Mouse (Mus musculus) forelimb bud, embryonic 11.5 days (tissue): ENCODE results near the gene Kalrn.
"Not testable (repeated sequence)": the region's sequence is repeated elsewhere in the genome, so short reads cannot be mapped to it uniquely, and the experiment has no call there.

Experiments
- DNase-seq: peaks from one replicate; pipeline ENCODE4 v3.0.0-alpha.2; 2012; ENCODE audit warnings: low read depth, low spot score

Gene Kalrn

DNA sequence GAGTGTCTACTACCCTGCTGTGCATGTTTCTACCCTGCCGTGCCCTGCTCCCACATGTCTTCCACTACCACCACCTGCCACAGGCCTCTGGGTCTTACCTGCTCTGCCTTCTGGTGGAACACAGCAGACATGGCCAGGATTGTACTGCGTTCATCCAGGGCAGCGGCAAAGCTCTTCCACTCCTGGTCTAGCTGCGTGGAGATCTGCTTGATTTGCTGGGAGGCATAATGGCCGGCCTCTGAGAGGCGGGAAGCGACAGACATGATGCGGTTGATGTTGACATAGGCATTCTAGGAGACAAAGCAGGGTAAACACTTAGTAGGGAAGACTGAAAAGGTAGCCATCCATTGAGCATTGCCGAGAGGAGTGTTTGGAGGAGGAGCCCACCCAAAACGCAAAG, 259.3 kb downstream of the Kalrn start:
- no peak for DNase-seq

DNA sequence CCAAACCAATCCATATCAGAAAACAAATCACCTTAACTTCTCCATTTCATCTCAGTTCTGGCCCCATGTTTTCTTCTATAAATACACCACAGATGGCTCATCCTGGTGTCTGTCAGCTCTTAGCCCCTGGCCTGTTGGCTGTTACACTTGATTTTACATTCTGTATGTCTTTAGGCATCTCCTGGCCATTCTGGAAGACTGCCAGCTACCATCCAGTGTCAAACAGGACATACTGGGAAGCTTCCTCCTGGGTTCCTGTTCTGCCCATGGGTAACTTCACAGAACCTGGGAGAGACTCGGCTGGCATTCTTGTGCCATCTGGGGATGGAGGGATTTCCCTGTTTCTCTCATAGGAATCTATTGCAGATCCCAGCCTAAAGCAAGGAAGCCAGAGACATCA, 261.8 kb downstream of the Kalrn start:
- no peak for DNase-seq

DNA sequence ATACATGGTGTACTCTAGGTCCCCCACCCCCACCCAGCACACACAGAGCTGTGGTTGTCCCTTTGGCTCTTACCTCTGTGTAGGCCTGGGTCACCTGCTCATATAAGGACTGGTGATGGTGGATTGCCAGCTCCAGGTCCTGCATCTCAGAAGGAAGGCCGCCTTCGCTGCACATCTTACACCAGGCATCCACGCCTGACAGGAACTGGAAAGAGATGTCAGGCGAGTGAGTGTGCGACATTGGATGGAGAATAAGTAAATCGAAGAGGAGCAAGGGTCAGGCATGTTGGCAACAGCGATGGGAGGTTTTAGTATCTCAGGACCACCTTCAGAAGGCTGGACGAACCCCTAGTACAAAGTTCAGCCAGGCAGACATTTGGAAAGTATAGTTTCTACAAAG, 263.0 kb downstream of the Kalrn start:
- DNase-seq: no peak

DNA sequence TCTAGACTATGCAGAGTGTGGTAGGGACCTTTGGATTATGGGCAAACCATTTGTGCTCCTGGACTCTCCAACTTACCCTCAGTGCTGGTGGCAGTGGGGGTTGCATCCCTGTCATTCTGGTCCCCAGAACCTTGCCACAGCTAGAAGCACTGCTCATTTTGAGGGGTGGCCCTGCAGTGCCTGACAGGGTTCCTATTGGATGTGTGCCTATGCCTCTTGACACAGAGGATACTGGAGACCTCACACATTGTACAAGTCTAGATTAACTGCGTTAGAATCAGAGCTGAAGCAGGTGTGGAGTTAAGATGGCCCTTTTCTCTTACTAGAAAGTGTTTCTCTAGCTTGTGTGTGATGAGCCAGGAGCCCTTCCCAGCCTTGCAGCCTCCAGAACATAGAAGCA, 265.0 kb downstream of the Kalrn start:
- DNase-seq: no peak

DNA sequence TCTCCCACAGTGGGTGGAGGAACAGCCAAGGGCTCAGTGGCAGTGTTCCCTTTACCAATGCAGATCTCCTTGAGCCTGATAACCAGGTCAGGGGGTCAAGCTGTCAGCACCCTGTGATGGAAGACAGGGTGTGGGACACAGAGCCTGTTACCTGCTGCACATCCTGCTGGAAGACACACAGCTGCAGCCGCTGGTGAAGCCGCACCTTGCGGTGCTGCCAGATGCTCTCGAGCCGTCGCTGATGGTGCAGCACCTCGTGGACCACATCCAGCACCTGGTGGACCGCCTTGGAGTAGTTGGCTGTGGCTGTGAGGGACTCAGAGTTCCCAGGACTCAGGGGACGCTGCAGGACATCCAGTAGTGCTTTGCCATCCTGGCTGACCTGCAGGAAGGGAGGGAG, 265.9 kb downstream of the Kalrn start:
- DNase-seq: no peak

DNA sequence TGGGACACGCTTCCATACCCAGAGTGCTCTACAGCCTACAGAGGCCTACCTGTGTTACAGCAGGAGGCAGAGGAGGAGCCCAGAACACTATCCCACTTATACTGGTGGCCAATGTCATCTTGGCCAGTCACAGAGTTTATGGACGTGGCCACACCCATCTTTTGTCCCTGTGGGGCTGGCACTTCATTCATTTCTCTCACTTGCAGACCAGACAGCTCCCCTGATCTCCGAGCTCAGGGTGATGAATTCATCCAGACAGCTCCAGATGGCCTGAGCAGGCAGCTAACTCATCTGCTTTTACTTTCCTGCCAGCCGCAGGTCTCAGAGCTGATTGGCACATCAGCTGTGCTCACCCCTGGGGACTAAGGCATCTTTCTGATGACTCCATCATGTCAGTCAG, 267.7 kb downstream of the Kalrn start:
- DNase-seq: no peak

DNA sequence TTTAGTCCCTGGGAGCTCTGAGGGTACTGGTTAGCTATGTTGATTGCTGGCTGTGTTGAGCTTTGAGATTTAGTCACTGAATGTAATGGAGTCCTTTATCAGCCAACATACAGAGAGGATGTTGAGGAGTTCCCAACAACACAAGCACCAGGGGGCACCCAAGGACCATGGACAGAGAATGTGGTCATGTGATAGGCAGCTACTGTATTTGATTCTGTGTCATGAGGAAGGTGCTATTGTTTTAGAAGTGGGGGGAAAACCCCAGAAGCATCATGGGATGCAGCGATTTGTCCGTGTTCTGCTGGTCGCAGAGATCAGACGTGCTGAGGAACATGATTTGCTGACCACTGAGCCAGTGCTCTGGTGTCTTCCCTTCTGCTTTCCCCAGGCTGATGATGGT, 269.5 kb downstream of the Kalrn start:
- DNase-seq: not testable (repeated sequence)

DNA sequence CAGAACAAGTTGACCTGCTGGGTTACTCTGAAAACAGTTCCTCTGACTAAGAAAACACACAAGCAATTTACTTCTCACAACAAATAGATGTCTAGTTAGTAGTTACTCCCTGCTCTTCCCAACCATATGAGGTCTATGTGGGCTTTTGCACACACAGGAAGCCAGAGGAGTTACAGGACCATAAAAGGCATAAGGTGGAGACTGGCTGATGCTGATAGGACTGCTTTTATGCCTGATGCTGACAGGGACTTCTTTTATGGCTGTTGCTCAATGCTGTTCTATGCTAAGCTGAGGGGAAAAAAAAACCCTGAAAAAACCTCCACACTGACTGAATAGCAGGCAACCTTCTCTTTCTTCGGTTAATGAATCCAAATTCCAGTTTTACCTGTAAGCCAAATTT, 270.8 kb downstream of the Kalrn start:
- no peak for DNase-seq

DNA sequence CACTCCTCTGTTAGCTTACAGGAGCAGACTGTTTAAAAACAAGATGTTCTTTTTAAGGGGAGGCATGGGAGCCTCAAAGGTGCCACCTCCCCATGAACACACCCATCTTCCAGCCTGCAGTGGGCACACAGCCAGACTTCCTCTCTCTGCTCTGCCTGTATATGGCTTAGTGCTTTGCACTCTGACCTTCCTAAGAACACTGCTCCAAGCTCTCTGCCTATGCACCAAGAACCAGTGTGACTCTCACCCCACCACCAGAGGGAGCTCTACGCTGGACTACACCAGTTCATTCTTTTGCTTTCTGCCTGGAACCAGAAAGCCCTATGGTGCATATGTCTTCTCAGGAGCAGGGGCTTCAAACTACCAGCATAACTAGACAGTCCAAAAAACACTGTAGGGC, 271.3 kb downstream of the Kalrn start:
- no peak for DNase-seq

DNA sequence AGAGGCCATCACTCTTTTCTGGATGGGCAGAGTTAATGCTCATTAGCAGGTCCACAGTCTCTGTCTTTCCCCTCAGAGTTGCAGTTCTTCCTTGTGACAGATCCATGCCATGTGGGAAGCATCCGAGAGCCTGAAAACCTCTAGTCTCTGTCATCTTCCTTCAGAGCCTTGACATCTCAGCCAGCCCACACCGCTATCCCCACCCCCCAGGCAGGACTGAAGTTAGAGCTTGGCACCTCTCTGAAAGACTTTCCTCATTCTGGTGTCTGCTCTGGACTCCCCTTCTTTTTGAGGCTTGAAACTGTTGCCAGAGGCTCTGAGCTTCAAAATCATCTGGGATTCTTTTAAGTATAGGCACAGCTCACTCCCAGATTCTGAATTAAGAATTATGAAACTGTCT, 274.1 kb downstream of the Kalrn start:
- DNase-seq: no peak

DNA sequence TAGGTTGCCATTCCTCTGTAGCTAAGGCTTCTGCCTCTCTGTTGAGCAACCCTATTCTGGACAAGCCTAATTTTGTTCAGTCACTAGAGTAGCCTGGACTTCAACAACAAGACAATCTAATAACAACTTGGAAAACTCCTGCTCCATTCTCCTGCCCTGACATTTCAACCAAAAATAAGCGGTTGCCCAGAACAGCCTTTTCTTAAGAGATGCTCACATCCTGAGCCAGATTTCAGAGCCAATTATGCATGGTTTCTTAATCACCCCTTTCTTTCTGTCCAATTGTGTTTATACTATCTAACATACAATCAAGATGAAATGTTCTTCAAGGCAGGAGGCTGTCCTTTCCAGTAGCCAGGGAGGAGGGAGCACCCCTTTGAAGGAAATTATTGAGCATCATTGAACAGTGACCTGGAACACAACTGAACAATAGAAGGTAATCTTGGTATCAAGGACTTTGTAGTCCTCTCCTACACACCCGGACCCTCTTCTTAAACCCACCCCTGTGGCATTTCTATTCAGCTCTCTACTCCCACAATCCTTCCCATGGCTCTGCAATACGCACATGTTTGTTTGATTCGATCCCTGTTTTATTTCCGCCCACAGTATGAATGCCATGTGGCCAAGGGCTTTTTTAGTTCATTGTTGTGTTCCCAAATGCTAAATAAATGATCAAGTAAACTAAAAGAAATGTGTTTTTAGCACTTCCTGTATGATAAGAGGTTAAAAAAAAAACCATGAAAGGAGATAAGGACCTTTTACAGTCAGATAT, 275.2 kb downstream of the Kalrn start:
- no peak for DNase-seq

DNA sequence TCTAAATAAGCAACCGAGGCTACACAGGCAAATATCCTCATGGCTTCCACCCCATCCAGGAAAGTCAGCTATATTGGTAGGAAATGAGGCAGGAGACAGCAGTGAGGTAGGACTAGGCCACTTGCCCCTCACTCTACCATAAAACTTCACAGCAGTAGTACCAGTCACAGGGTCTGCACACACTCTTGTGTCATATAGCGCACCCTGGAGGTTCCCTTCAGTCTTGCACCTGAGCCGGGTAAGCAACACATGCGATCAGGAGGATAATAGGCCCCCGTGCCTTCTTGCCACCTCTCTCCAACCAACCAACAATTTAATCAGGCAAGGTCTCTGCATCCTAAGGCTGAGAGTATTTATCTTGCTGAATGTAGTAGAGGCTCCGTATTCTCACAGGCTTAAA, 278.8 kb downstream of the Kalrn start:
- no peak for DNase-seq

DNA sequence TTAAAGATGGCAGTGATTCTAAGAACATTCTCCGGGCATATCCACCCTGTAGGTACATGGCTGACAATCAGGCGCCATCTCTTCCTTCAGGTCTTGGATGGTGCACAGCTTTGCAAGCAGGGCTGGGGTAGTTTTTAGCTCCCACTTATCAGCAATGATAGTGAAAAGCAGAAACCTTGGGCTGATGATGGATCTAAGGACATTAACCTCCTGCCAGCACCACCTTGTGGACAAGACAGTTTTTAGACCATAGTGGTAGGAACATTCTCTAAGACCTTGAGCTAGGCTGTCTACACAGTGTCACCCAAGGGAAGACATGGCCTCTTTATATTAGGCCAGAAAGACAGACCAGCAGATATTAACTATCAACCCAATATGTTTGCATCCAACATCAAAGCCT, 279.7 kb downstream of the Kalrn start:
- DNase-seq: no peak

DNA sequence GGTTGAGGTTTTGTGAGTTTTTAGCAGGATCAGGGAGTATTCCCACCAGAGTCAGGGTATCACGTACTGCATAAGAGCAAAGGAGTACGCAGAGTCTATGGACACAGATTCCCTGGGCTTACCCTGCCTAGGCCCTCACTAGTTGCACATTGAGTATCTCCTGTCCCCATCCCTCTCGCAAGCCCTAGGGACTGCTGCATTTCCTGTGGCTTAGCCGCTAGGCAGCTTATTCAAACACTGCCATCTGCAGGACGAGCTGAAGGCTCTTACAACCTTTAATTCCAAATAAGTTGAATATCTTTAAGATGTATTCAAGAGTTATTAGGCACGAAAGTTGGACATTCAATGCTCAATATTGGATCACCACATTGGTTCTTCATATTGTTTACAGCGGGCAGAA, 283.7 kb downstream of the Kalrn start:
- no peak for DNase-seq

DNA sequence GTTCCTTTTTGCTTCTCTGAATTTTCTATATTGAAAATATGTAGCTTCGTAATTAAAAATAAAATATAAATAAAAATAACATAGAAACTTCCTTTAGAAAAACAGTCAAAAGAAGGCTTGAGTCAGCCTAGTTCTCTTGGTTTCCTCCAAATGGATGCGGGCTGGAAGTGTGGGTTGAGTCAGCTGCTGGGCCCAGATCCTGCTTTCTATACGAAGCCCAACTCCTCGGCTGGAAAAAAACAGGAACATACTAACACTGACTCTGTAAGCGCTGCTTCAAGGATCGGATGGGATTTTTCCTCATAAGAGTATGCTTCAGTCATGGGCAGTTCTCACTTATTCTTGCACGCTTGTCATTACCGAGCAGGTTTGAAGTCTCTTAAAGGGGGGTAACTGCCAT, 291.3 kb downstream of the Kalrn start:
- no peak for DNase-seq

DNA sequence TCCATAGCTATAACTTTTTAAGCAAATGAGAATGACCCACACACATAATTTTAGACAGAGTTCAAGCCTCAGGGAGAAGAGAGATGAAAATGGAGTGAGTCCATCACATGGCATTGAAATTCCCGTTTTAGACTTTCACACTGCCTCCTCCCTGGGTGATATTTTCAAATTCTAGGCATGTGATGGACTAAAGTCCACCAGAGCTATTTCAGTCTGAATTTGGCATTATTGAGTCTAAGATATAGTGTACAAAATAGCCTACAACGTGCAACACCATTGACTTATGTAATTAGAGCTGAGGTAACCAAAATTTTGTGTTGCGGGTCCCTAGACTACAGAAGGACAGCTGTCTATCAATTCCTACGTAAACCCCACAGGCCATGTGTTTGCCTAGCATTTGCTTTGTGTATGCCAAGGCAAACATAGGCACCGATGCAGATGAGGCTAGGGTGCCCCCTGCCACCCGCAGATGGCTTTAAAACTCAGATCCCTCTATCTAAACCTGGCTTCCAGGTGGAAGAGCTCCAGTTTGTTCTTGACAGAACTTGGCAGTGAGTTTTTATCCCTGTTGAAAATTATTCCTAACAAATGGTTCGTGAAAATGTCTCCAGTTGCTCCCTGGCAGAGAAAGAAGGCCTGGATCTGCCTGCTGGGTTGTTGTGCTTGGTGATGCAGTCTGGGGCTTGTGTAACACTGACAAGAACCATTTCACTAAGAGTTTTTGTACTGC, 293.5 kb downstream of the Kalrn start:
- no peak for DNase-seq

DNA sequence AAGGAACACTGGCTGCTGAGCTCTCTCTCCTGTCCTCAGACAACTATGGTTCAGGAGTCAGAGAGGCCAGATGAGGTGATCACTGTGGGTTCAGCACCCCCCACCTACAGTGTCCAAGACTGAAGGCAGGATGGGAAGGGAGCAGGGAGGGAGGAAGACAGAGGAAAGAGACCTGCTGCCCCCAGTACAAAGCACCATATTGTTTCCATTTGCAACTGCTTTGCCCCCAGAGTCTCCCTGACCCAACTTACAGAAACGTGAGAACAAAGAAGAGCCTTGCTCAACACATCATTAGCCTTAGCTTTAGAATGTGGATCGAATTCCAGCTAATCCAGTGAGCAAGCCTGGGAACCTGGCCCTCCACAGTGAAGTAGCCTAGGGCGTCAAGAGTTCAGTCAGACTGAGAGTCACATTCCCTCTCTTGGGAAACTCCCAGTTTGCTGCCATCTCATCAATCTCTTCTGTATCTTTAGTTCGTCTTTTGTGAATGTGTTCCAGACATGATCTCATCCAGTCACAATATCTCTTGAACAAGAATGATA, 295.0 kb downstream of the Kalrn start:
- DNase-seq: peak; percentile 16

DNA sequence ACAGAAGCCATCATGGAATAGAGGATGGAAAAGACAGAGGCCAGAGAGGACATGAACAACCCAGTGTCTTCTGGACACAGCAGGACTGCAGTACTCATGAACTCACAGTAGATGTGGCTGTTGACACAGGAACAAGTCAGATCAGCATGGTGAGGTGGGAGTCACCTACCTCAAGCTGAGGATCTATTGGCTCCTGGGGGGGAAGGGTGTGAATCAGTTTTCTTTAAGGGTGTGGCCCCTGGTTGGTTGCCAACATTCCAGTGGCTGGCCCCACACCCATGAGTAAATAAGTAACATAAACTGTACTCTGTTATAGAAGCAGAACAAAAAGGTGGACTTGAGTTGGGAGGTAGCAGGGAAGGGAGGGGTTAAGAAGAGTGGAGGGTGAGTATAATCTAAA, 298.7 kb downstream of the Kalrn start:
- DNase-seq: no peak

DNA sequence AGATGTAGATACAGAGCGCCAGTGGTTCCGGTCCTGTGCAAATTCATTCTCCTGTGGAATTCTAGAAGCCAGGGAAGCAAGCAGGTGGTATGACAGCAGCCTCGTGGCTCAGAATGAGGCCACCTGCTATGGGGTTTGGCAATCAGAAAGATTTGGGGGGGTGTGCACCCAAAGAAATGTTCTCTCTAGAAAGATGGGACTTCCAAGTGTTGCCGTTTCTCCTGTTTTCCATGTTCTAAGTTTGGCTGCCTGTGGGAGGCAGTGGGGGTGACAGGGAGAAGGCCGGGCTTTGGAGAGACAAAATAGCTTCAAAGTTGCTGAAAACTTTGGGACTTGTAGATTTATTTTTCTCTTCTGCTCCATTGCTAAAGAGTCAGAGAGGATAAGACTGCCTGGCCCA, 301.9 kb downstream of the Kalrn start:
- no peak for DNase-seq

DNA sequence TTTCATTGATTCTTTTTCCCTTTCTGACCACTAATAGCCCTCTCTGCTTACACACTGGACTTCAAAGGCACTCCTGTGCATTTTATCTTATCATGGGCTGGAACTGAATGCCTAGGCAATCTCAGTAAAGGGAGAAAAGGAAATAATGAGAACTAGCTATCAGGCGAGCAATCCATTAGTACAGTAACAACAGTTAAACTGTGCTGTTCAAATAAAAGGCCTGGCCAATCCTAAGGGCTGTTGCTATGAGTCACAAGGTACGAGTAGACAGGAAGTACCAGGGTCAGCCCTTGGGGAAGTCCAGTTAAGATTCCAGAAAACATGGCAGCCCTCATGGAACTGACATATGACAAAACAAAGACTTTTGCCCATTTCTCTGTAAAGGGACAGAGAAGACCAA, 302.7 kb downstream of the Kalrn start:
- DNase-seq: no peak

DNA sequence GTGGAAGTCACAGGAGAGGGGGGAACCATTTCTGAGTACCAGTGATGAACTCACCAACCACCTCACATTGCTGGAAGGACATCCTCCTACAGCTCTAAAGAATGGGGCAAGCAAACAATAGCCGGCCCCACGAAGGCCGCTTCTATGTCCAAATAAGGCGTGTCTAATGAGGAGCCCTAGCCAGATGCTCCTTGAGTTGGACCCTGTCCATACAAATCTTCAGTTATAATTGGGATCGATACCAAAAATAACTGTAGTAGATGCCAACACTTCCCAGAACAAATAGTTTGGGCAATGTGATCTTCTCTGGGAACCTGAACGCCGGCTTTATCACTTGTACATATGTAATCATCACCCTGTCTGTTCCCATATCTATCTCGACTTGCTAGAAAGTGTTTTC, 303.7 kb downstream of the Kalrn start:
- DNase-seq: no peak

DNA sequence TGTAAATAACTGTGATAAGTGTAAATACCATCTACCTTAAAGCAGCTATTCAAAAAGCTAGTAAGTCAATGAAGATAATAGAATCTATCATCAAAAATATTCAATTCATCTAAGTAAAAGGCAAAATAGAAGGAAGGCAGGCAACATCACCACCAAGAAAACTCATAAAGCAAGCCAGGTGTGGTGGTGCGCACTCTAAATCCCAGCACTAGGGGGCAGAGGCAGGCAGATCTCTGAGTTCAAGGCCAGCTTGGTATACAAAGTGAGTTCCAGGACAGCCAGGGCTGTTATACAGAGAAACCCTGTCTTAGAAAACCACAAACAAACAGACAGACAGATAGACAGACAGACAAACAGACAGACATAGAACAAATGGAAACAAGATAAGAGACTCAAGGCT, 305.6 kb downstream of the Kalrn start:
- no peak for DNase-seq

DNA sequence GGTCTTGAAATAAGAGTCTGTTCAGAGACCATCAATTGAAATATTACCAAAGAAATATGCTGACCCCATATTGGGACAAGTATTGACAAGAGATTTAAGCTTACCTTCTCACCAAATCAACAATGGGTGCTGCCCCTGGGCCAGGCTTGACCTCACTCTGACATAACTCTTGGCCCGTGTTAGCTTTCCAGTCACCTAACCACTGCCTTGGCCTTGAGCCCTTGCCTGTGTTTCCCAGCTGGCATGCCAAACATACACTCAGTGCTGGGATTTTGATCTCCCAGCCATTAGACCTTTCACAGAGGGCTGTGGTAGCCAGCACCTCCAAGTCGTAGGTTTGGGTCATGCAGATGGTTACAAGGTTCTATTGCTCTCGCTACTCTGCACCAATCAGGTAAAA, 308.7 kb downstream of the Kalrn start:
- no peak for DNase-seq
